Mouse (Mus musculus) midbrain, postnatal 0 days (tissue): ENCODE results near the gene Bcas3. TPM values are rescaled to one million over a fixed set of nuclear protein-coding genes. Genes with fewer than 3 reads are reported as not detected.
"Not testable (repeated sequence)": the region's sequence is repeated elsewhere in the genome, so short reads cannot be mapped to it uniquely, and the experiment has no call there.

Source experiments
- ATAC-seq: fragments of 200-750 bp; cut with Nextera tagmentation; 2 replicates; pipeline ENCODE4 v1.8.0; 2017; ENCODE audit warnings: moderate number of reproducible peaks, mild to moderate bottlenecking, moderate TSS enrichment, moderate library complexity; ENCODE audit not compliant: low FRiP score
- DNase-seq: peaks from one replicate; pipeline ENCODE4 v3.0.0-alpha.2; 2015; ENCODE audit warnings: low spot score
- H3K27ac ChIP-seq: fragments of 300-500 bp; sonication (generic); 2 replicates; pipeline ENCODE4 v1.5.1; 2014; ENCODE audit warnings: low read depth, mild to moderate bottlenecking, low read length, mixed read lengths
- H3K27me3 ChIP-seq: fragments of 300-500 bp; sonication (generic); 2 replicates; pipeline ENCODE4 v1.6.1; 2014; ENCODE audit warnings: low read length, control low read depth, mixed read lengths; ENCODE audit not compliant: insufficient read depth
- H3K36me3 ChIP-seq: fragments of 300-500 bp; sonication (generic); 2 replicates; pipeline ENCODE4 v1.6.1; 2014; ENCODE audit warnings: low read length, control low read depth, mixed read lengths; ENCODE audit not compliant: insufficient read depth
- H3K4me1 ChIP-seq: fragments of 300-500 bp; sonication (generic); 2 replicates; pipeline ENCODE4 v1.6.1; 2014; ENCODE audit warnings: mild to moderate bottlenecking, control low read depth, antibody characterized with exemption, low read length, mixed read lengths; ENCODE audit not compliant: insufficient read depth
- H3K4me2 ChIP-seq: fragments of 300-500 bp; sonication (generic); 2 replicates; pipeline ENCODE4 v1.6.1; 2014; ENCODE audit warnings: low read depth, mild to moderate bottlenecking, low read length, mixed read lengths; ENCODE audit not compliant: poor library complexity, severe bottlenecking
- H3K4me3 ChIP-seq: fragments of 300-500 bp; sonication (generic); 2 replicates; pipeline ENCODE4 v1.5.1; 2014; ENCODE audit warnings: low read depth, mild to moderate bottlenecking, low read length, moderate library complexity
- H3K9ac ChIP-seq: fragments of 300-500 bp; sonication (generic); replicated peaks from 2 replicates; pipeline ENCODE4 v1.6.1; 2014; ENCODE audit warnings: mild to moderate bottlenecking, low read length, moderate library complexity, mixed read lengths; ENCODE audit not compliant: poor library complexity, severe bottlenecking
- H3K9me3 ChIP-seq: fragments of 300-500 bp; sonication (generic); 2 replicates; pipeline ENCODE4 v1.6.1; 2016; ENCODE audit warnings: low read length, control low read depth
- CTCF ChIP-seq: IDR thresholded peaks from 2 replicates; pipeline ENCODE4 v1.5.1; 2016; ENCODE audit warnings: antibody characterized with exemption, mild to moderate bottlenecking
- WGBS: fragments of 180-500 bp; shearing (Covaris S2); extraction: QIAGEN DNeasy Blood & Tissue Kit; methylation state at CpG from one replicate; pipeline ENCODE4 v1.1.7; 2014; 5-methylcytosine and 5-hydroxymethylcytosine counted together
- polyA plus RNA-seq: library from polyadenylated mRNA; unstranded; fragments of >200 nt; fragmentation: Nextera tagmentation; extraction: Ambion mirVana; gene quantifications from 2 replicates; pipeline ENCODE4 v1.2.1, GENCODE M21; 2015
- total RNA-seq: library from RNA; depleted of rRNA; stranded (reverse); fragments of >200 nt; gene quantifications from 2 replicates; pipeline ENCODE4 v1.2.3, GENCODE M21; 2014

Bcas3 gene
- total and polyA plus RNA-seq, 2 experiments from 2014 or later = 28.4 to 34.7 TPM

- no peak overlapping the region for H3K4me3 ChIP-seq
- H3K9me3 ChIP-seq = no peaks in the 10 kb centered on the region
- ATAC-seq = no peak
- H3K4me2 ChIP-seq = no peak overlapping the region
- H3K36me3 ChIP-seq = no peaks in the 10 kb centered on the region
- H3K4me1 ChIP-seq = no peaks in the 10 kb centered on the region
- TF ChIP-seq CTCF = no peak
- no peak overlapping the region for H3K9ac ChIP-seq
- H3K27ac ChIP-seq = no peak overlapping the region
- 79% methylated on average over 5 of the region's 5 CpGs for WGBS
- no peaks in the 10 kb centered on the region for H3K27me3 ChIP-seq
- no peak for DNase-seq
These were observed 146.6 kb downstream of the Bcas3 start for GRCm38 (mm10) chr11:85499561-85499960.

GRCm38 (mm10) chr11:85502031-85502430 is 149.1 kb downstream of the Bcas3 start:
- no peak for TF ChIP-seq CTCF
- Histone ChIP-seq H3K9ac (no peak overlapping the region), H3K4me2 (no peak overlapping the region), H3K4me3 (no peak overlapping the region), H3K27ac (no peak overlapping the region), H3K4me1 (no peaks in the 10 kb centered on the region), H3K36me3 (no peaks in the 10 kb centered on the region), H3K9me3 (no peaks in the 10 kb centered on the region), H3K27me3 (no peaks in the 10 kb centered on the region)
- WGBS = 73% methylated on average over 3 of the region's 3 CpGs
- ATAC-seq (no peak), DNase-seq (no peak)

- H3K4me2 ChIP-seq, H3K9ac ChIP-seq, H3K4me1 ChIP-seq, ATAC-seq, DNase-seq, H3K36me3 ChIP-seq, H3K9me3 ChIP-seq, H3K27ac ChIP-seq, H3K27me3 ChIP-seq, H3K4me3 ChIP-seq: not testable (repeated sequence)
- WGBS = 58% methylated on average over 4 of the region's 4 CpGs
These were observed 151.8 kb downstream of the Bcas3 start for GRCm38 (mm10) chr11:85504812-85505211.

GRCm38 (mm10) chr11:85505811-85506210 is 152.8 kb downstream of the Bcas3 start:
- H3K4me2 ChIP-seq = no peak overlapping the region
- no peak for TF ChIP-seq CTCF
- H3K4me3 ChIP-seq = no peak overlapping the region
- H3K9me3 ChIP-seq = no peaks in the 10 kb centered on the region
- no peaks in the 10 kb centered on the region for H3K27me3 ChIP-seq
- H3K4me1 ChIP-seq = no peaks in the 10 kb centered on the region
- no peak overlapping the region for H3K9ac ChIP-seq
- no peak overlapping the region for H3K27ac ChIP-seq
- WGBS = 90% methylated on average over 4 of the region's 4 CpGs
- no peaks in the 10 kb centered on the region for H3K36me3 ChIP-seq
- DNase-seq (no peak), ATAC-seq (no peak)

- Histone ChIP-seq H3K9me3 (no peaks in the 10 kb centered on the region), H3K36me3 (no peaks in the 10 kb centered on the region), H3K4me2 (no peak overlapping the region), H3K4me3 (no peak overlapping the region), H3K9ac (no peak overlapping the region), H3K27me3 (no peaks in the 10 kb centered on the region), H3K4me1 (no peaks in the 10 kb centered on the region), H3K27ac (no peak overlapping the region)
- no peak for TF ChIP-seq CTCF
- DNase-seq (no peak), ATAC-seq (no peak)
- WGBS = 79% methylated on average over 12 of the region's 12 CpGs
These were observed 156.4 kb downstream of the Bcas3 start for GRCm38 (mm10) chr11:85509334-85509733.

GRCm38 (mm10) chr11:85511270-85511904 is 158.4 kb downstream of the Bcas3 start:
- Histone ChIP-seq H3K4me3 (no peak overlapping the region), H3K4me1 (no peaks in the 10 kb centered on the region), H3K9ac (no peak overlapping the region), H3K27ac (no peak overlapping the region), H3K9me3 (no peaks in the 10 kb centered on the region), H3K36me3 (no peaks in the 10 kb centered on the region), H3K4me2 (no peak overlapping the region), H3K27me3 (no peaks in the 10 kb centered on the region)
- DNase-seq (no peak), ATAC-seq (no peak)
- no peak for TF ChIP-seq CTCF
- whole genome bisulfite sequencing = 85% methylated on average over 9 of the region's 9 CpGs
